Mouse (Mus musculus) embryonic facial prominence, embryonic 14.5 days (tissue): ENCODE measurements around the gene Lect2. TPM values are rescaled to one million over a fixed set of nuclear protein-coding genes. Genes with fewer than 3 reads are reported as not detected.

Experiments used
- ATAC-seq: fragments of 200-750 bp; cut with Nextera tagmentation; 2 replicates; pipeline ENCODE4 v1.8.0; 2017; ENCODE audit warnings: low read depth, moderate number of reproducible peaks, moderate TSS enrichment
- DNase-seq: peaks from one replicate; pipeline ENCODE4 v3.0.0-alpha.2; 2015; ENCODE audit warnings: low spot score
- H3K27ac ChIP-seq: fragments of 300-500 bp; sonication (generic); replicated peaks from 2 replicates; pipeline ENCODE4 v1.5.1; 2014; ENCODE audit warnings: low read depth, mild to moderate bottlenecking, low read length, moderate library complexity
- H3K27me3 ChIP-seq: fragments of 300-500 bp; sonication (generic); replicated peaks from 2 replicates; pipeline ENCODE4 v1.6.1; 2014; ENCODE audit warnings: low read length; ENCODE audit not compliant: control insufficient read depth, insufficient read depth
- H3K36me3 ChIP-seq: fragments of 300-500 bp; sonication (generic); 2 replicates; pipeline ENCODE4 v1.6.1; 2014; ENCODE audit warnings: low read length, mixed read lengths; ENCODE audit not compliant: control insufficient read depth, insufficient read depth
- H3K4me1 ChIP-seq: fragments of 300-500 bp; sonication (generic); 2 replicates; pipeline ENCODE4 v1.6.1; 2014; ENCODE audit warnings: antibody characterized with exemption, low read length; ENCODE audit not compliant: control insufficient read depth, insufficient read depth
- H3K4me2 ChIP-seq: fragments of 300-500 bp; sonication (generic); 2 replicates; pipeline ENCODE4 v1.6.1; 2014; ENCODE audit warnings: low read depth, mild to moderate bottlenecking, low read length, moderate library complexity, mixed read lengths
- H3K4me3 ChIP-seq: fragments of 300-500 bp; sonication (generic); 2 replicates; pipeline ENCODE4 v1.5.1; 2014; ENCODE audit warnings: low read depth, mild to moderate bottlenecking, low read length
- H3K9ac ChIP-seq: fragments of 300-500 bp; sonication (generic); 2 replicates; pipeline ENCODE4 v1.6.1; 2014; ENCODE audit warnings: low read depth, mild to moderate bottlenecking, low read length, moderate library complexity, mixed read lengths
- H3K9me3 ChIP-seq: fragments of 300-500 bp; sonication (generic); 2 replicates; pipeline ENCODE4 v1.6.1; 2016; ENCODE audit warnings: low read length; ENCODE audit not compliant: control insufficient read depth
- WGBS: fragments of 180-500 bp; shearing (Covaris S2); extraction: QIAGEN DNeasy Blood & Tissue Kit; methylation state at CpG from one replicate; pipeline ENCODE4 v1.1.7; 2014; 5-methylcytosine and 5-hydroxymethylcytosine counted together
- polyA plus RNA-seq: library from polyadenylated mRNA; unstranded; fragments of >200 nt; fragmentation: Nextera tagmentation; extraction: Ambion mirVana; gene quantifications from 2 replicates; pipeline ENCODE4 v1.2.1, GENCODE M21; 2014

Lect2 gene
- polyA plus RNA-seq, 1 experiment from 2014 or later = 0.21 TPM

- Histone ChIP-seq H3K27ac (no peak overlapping the region), H3K36me3 (no peaks in the 10 kb centered on the region; the same call in 1 of the 2 replicates), H3K4me2 (no peak overlapping the region), H3K9ac (no peak overlapping the region), H3K27me3 (no peaks in the 10 kb centered on the region), H3K4me1 (no peaks in the 10 kb centered on the region), H3K9me3 (peaks cover 9% of the 10 kb centered on the region; the same call in 1 of the 2 replicates), H3K4me3 (no peak overlapping the region)
- WGBS = 57% methylated on average over 8 of the region's 8 CpGs
- no peak for ATAC-seq
- no peak for DNase-seq
Observed at GRCm38 (mm10) chr13:56529685-56530084, 18.6 kb downstream of the Lect2 start.

DNA sequence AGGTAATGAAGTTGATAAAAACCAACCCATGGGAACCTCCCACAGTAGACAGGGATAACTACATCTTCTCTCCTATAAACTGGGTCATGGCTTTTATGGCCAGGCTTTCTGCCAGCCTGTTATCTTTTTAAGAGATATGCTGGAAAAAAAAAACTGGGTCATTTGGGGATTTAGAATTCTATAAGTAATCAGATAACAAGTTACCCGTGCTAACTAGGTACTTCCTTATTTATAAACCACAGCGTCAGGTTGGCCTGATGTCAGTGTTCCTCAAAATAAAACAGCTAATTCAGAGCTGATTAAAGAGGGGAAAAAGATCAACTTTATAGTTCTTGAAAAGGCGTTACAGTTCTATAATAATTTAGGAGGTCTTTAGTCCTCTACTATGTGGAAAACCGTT lies 19.3 kb downstream of the Lect2 start:
- H3K27me3 ChIP-seq = no peaks in the 10 kb centered on the region
- ATAC-seq = no peak
- 81% methylated on average over 4 of the region's 4 CpGs for WGBS
- H3K4me1 ChIP-seq = no peaks in the 10 kb centered on the region
- H3K36me3 ChIP-seq = no peaks in the 10 kb centered on the region; the same call in 1 of the 2 replicates
- no peak overlapping the region for H3K9ac ChIP-seq
- H3K9me3 ChIP-seq = peaks cover 6% of the 10 kb centered on the region; the same call in 1 of the 2 replicates
- H3K4me2 ChIP-seq = no peak overlapping the region
- no peak overlapping the region for H3K4me3 ChIP-seq
- no peak for DNase-seq
- H3K27ac ChIP-seq = no peak overlapping the region

GRCm38 (mm10) chr13:56528281-56528680 lies 20.0 kb downstream of the Lect2 start:
- DNase-seq (no peak), ATAC-seq (no peak)
- 85% methylated on average over 11 of the region's 11 CpGs for WGBS
- Histone ChIP-seq H3K9ac (no peak overlapping the region), H3K36me3 (no peaks in the 10 kb centered on the region), H3K27ac (no peak overlapping the region), H3K4me2 (no peak overlapping the region), H3K27me3 (no peaks in the 10 kb centered on the region), H3K4me1 (0 out of 2 replicates have a peak, but pooled peaks cover 2% of the 10 kb centered on the region), H3K4me3 (no peak overlapping the region), H3K9me3 (0 out of 2 replicates have a peak, but pooled peaks cover under 1% of the 10 kb centered on the region)

- no peak overlapping the region for H3K4me2 ChIP-seq
- ATAC-seq (no peak), DNase-seq (no peak)
- H3K36me3 ChIP-seq = no peaks in the 10 kb centered on the region
- H3K27me3 ChIP-seq = no peaks in the 10 kb centered on the region
- 0 out of 2 replicates have a peak, but pooled peaks cover 3% of the 10 kb centered on the region for H3K4me1 ChIP-seq
- H3K9me3 ChIP-seq = no peaks in the 10 kb centered on the region
- no peak overlapping the region for H3K27ac ChIP-seq
- H3K9ac ChIP-seq = no peak overlapping the region
- H3K4me3 ChIP-seq = no peak overlapping the region
- 91% methylated on average over 7 of the region's 7 CpGs for WGBS
Observed at GRCm38 (mm10) chr13:56527846-56528245, 20.5 kb downstream of the Lect2 start.

- H3K36me3 ChIP-seq = no peaks in the 10 kb centered on the region
- no peak overlapping the region for H3K9ac ChIP-seq
- DNase-seq (no peak), ATAC-seq (no peak)
- no peak overlapping the region for H3K27ac ChIP-seq
- no peaks in the 10 kb centered on the region for H3K9me3 ChIP-seq
- H3K4me1 ChIP-seq = 0 out of 2 replicates have a peak, but pooled peaks cover 3% of the 10 kb centered on the region
- no peak overlapping the region for H3K4me3 ChIP-seq
- WGBS = 80% methylated on average over 12 of the region's 12 CpGs
- H3K27me3 ChIP-seq = no peaks in the 10 kb centered on the region
- no peak overlapping the region for H3K4me2 ChIP-seq
Observed at GRCm38 (mm10) chr13:56526871-56527270, 21.4 kb downstream of the Lect2 start.

DNA sequence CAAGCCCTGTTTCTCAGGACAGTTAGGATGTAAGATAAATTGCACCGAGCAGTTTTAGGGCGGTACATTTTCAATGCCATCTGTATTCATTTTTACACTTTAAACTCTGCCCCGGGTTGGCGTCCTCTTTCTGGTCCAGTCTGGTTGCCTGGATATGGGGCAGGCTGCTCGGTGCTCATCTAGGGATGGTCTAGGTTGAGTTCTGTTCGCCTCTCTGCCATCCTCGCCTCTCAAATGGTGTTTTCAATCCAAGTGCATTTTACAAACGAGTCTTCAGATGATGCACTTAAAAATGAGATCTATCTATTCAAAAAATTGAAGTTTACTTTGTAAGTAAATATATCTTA lies 25.5 kb downstream of the Lect2 start:
- H3K9me3 ChIP-seq = no peaks in the 10 kb centered on the region
- H3K4me2 ChIP-seq = peak overlapping the region; percentile 96
- no peak for DNase-seq
- WGBS = 5% methylated on average over 8 of the region's 8 CpGs
- peak overlapping the region; percentile 69 for H3K9ac ChIP-seq
- H3K4me1 ChIP-seq = 0 out of 2 replicates have a peak, but pooled peaks cover 3% of the 10 kb centered on the region
- H3K4me3 ChIP-seq = peak overlapping the region; percentile 73
- no peaks in the 10 kb centered on the region for H3K36me3 ChIP-seq
- no peak overlapping the region; the same call in 1 of the 2 replicates for H3K27ac ChIP-seq
- H3K27me3 ChIP-seq = no peaks in the 10 kb centered on the region
- ATAC-seq = no peak; the same call in 1 of the 2 replicates

GRCm38 (mm10) chr13:56522081-56522820 lies 26.1 kb downstream of the Lect2 start, which contains the start of gene Fbxl21:
Gene Fbxl21 (plus strand): TSS chr13:56522472.
- H3K4me3 ChIP-seq = peak within 1 kb of the TSS; percentile 73
- DNase-seq = peak; percentile 95
- 0 out of 2 replicates have a peak, but pooled peaks cover 3% of the 10 kb centered on the region for H3K4me1 ChIP-seq
- peak; percentile 100 for ATAC-seq
- peak within 1 kb of the TSS; percentile 69 for H3K9ac ChIP-seq
- H3K36me3 ChIP-seq = no peaks in the 10 kb centered on the region
- H3K27ac ChIP-seq = no peak within 1 kb of the TSS; the same call in 1 of the 2 replicates
- H3K4me2 ChIP-seq = peak within 1 kb of the TSS; percentile 96
- WGBS = under 1% methylated on average over 35 of the region's 56 CpGs
- no peaks in the 10 kb centered on the region for H3K27me3 ChIP-seq
- H3K9me3 ChIP-seq = no peaks in the 10 kb centered on the region

- DNase-seq (no peak), ATAC-seq (no peak)
- H3K4me3 ChIP-seq = no peak overlapping the region
- no peaks in the 10 kb centered on the region for H3K4me1 ChIP-seq
- H3K36me3 ChIP-seq = no peaks in the 10 kb centered on the region
- 59% methylated on average over 7 of the region's 7 CpGs for WGBS
- H3K9me3 ChIP-seq = no peaks in the 10 kb centered on the region
- no peak overlapping the region for H3K27ac ChIP-seq
- H3K9ac ChIP-seq = no peak overlapping the region
- H3K27me3 ChIP-seq = no peaks in the 10 kb centered on the region
- H3K4me2 ChIP-seq = no peak overlapping the region
Observed at GRCm38 (mm10) chr13:56516816-56517215, 31.5 kb downstream of the Lect2 start.

GRCm38 (mm10) chr13:56516311-56516710 lies 32.0 kb downstream of the Lect2 start:
- no peaks in the 10 kb centered on the region for H3K9me3 ChIP-seq
- DNase-seq (no peak), ATAC-seq (no peak)
- H3K9ac ChIP-seq = no peak overlapping the region
- H3K27me3 ChIP-seq = no peaks in the 10 kb centered on the region
- H3K27ac ChIP-seq = no peak overlapping the region
- H3K36me3 ChIP-seq = no peaks in the 10 kb centered on the region
- WGBS = 64% methylated on average over 4 of the region's 4 CpGs
- no peaks in the 10 kb centered on the region for H3K4me1 ChIP-seq
- no peak overlapping the region for H3K4me3 ChIP-seq
- H3K4me2 ChIP-seq = no peak overlapping the region
